Mouse (Mus musculus) heart, postnatal 0 days (tissue): ENCODE data around the gene Kmt2e. TPM values are rescaled to one million over a fixed set of nuclear protein-coding genes. Genes with fewer than 3 reads are reported as not detected.

Experiments
- ATAC-seq: fragments of 200-750 bp; cut with Nextera tagmentation; 2 replicates; pipeline ENCODE4 v1.8.0; 2017; ENCODE audit warnings: low read depth, moderate number of reproducible peaks, moderate library complexity; ENCODE audit not compliant: insufficient read depth
- DNase-seq: peaks from one replicate; pipeline ENCODE4 v3.0.0-alpha.2; 2016; ENCODE audit warnings: low spot score
- H3K27ac ChIP-seq: fragments of 300-500 bp; sonication (generic); 2 replicates; pipeline ENCODE4 v1.5.1; 2014; ENCODE audit warnings: low read depth, mild to moderate bottlenecking
- H3K27me3 ChIP-seq: fragments of 300-500 bp; sonication (generic); 2 replicates; pipeline ENCODE4 v1.6.1; 2014; ENCODE audit warnings: low read length, mixed read lengths; ENCODE audit not compliant: control insufficient read depth, insufficient read depth
- H3K36me3 ChIP-seq: fragments of 300-500 bp; sonication (generic); replicated peaks from 2 replicates; pipeline ENCODE4 v1.6.1; 2014; ENCODE audit warnings: low read length, mixed read lengths; ENCODE audit not compliant: control insufficient read depth, insufficient read depth
- H3K4me1 ChIP-seq: fragments of 300-500 bp; sonication (generic); 2 replicates; pipeline ENCODE4 v1.6.1; 2014; ENCODE audit warnings: antibody characterized with exemption; ENCODE audit not compliant: control insufficient read depth, insufficient read depth
- H3K4me2 ChIP-seq: fragments of 300-500 bp; sonication (generic); 2 replicates; pipeline ENCODE4 v1.6.1; 2014; ENCODE audit warnings: low read depth, mild to moderate bottlenecking, low read length, moderate library complexity
- H3K4me3 ChIP-seq: fragments of 300-500 bp; sonication (generic); 2 replicates; pipeline ENCODE4 v1.5.1; 2014; ENCODE audit warnings: low read depth, low read length
- H3K9ac ChIP-seq: fragments of 300-500 bp; sonication (generic); replicated peaks from 2 replicates; pipeline ENCODE4 v1.6.1; 2014; ENCODE audit warnings: low read depth, low read length, mixed read lengths
- H3K9me3 ChIP-seq: fragments of 300-500 bp; sonication (generic); replicated peaks from 2 replicates; pipeline ENCODE4 v1.6.1; 2016; ENCODE audit warnings: low read length; ENCODE audit not compliant: control insufficient read depth
- CTCF ChIP-seq: IDR thresholded peaks from 2 replicates; pipeline ENCODE4 v1.5.1; 2016; ENCODE audit warnings: antibody characterized with exemption, control low read depth, low read depth
- EP300 ChIP-seq: IDR thresholded peaks from 2 replicates; pipeline ENCODE4 v1.6.1; 2016; ENCODE audit warnings: antibody characterized with exemption, low read depth
- WGBS: fragments of 180-500 bp; shearing (Covaris S2); extraction: QIAGEN DNeasy Blood & Tissue Kit; methylation state at CpG from one replicate; pipeline ENCODE4 v1.1.7; 2014; 5-methylcytosine and 5-hydroxymethylcytosine counted together
- polyA plus RNA-seq: library from polyadenylated mRNA; unstranded; fragments of >200 nt; fragmentation: Nextera tagmentation; extraction: Ambion mirVana; gene quantifications from 2 replicates; pipeline ENCODE4 v1.2.1, GENCODE M21; 2015
- total RNA-seq: library from RNA; depleted of rRNA; stranded (reverse); fragments of >200 nt; gene quantifications from 2 replicates; pipeline ENCODE4 v1.2.3, GENCODE M21; 2014; ENCODE audit warnings: low replicate concordance

Kmt2e gene
- total and polyA plus RNA-seq, 2 experiments from 2014 or later = 34.5 to 55.0 TPM

DNA sequence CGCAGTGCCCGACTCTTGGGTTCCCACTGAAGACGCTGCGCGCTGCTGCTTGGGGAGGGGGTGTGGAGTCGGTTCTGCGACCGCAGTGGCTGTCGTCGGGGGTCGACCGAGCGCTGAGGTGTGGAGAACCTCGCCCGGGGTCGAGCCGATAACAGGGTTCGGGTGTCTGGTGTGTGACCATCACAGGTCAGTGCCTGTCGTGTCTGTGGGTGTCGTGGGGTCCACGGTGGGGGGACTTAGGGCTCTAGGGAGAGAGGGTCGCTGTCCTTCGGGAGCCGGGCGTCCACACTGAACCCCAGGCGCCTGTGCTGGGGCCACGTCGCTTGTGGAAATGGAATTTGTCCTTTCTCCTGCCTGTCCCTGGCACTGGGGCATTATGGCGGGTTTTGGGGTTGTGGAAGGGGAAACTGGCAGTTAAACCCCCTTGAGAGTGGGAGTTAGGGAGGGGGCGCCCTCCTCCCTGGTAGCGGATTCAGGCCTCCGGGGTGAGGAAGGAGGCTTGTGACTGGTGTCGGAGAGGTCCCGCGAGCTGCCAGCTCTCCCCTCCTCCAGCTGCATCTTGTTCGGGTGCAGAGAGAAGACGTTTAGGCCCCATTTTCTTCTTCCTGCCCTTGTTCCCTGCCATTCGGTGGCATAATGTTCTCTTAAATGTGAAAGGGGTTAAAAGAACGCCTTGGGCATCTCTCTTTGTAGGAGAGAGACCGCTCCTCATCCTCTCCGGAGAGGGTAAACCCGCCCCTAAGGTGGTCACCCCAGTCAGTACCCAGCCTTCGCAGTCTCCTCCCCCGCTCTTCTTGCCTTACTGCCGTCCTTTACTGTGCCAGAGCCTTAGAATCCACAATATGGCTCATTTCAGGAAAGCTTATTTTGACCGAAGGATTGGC, 599 bp downstream of the Kmt2e start:
- Histone ChIP-seq H3K4me3 (peak overlapping the region; percentile 92), H3K4me1 (peaks cover 28% of the 10 kb centered on the region), H3K9me3 (no peaks in the 10 kb centered on the region), H3K4me2 (peak overlapping the region; percentile 71), H3K27ac (peak overlapping the region; percentile 100), H3K9ac (peak overlapping the region; percentile 99), H3K27me3 (no peaks in the 10 kb centered on the region), H3K36me3 (no peaks in the 10 kb centered on the region)
- no peak for ATAC-seq
- peak; percentile 70 for DNase-seq
- under 1% methylated on average over 46 of the region's 46 CpGs for WGBS
- no peak for TF ChIP-seq CTCF
- TF ChIP-seq EP300 = no peak

GRCm38 (mm10) chr5:23435482-23436125, 1.4 kb downstream of the Kmt2e start:
- ATAC-seq (no peak), DNase-seq (peak; percentile 51)
- peak overlapping the region; percentile 92 for H3K4me3 ChIP-seq
- peak overlapping the region; percentile 71 for H3K4me2 ChIP-seq
- peak overlapping the region; percentile 99 for H3K9ac ChIP-seq
- no peaks in the 10 kb centered on the region for H3K9me3 ChIP-seq
- no peaks in the 10 kb centered on the region for H3K27me3 ChIP-seq
- TF ChIP-seq CTCF (no peak), EP300 (0 out of 2 replicates have a peak, but pooled peaks have one; percentile 10)
- H3K4me1 ChIP-seq = peaks cover 23% of the 10 kb centered on the region
- H3K27ac ChIP-seq = peak overlapping the region; percentile 100
- H3K36me3 ChIP-seq = no peaks in the 10 kb centered on the region
- under 1% methylated on average over 13 of the region's 13 CpGs for WGBS

- Histone ChIP-seq H3K4me1 (peaks cover 31% of the 10 kb centered on the region), H3K4me2 (peak overlapping the region; percentile 71), H3K9me3 (no peaks in the 10 kb centered on the region), H3K27me3 (no peaks in the 10 kb centered on the region), H3K36me3 (no peaks in the 10 kb centered on the region), H3K9ac (peak overlapping the region; percentile 99), H3K27ac (no peak overlapping the region), H3K4me3 (peak overlapping the region; percentile 92)
- TF ChIP-seq CTCF = no peak
- TF ChIP-seq EP300 = no peak
- DNase-seq (no peak), ATAC-seq (no peak)
- WGBS = 6% methylated on average over 2 of the region's 2 CpGs
Observed at GRCm38 (mm10) chr5:23436735-23437134, 2.5 kb downstream of the Kmt2e start.

- WGBS = 80% methylated on average over 3 of the region's 3 CpGs
- TF ChIP-seq CTCF (no peak), EP300 (no peak)
- Histone ChIP-seq H3K27me3 (no peaks in the 10 kb centered on the region), H3K9me3 (no peaks in the 10 kb centered on the region), H3K4me3 (no peak overlapping the region), H3K27ac (no peak overlapping the region), H3K9ac (no peak overlapping the region), H3K4me1 (peaks cover 43% of the 10 kb centered on the region), H3K4me2 (no peak overlapping the region), H3K36me3 (no peaks in the 10 kb centered on the region)
- DNase-seq (no peak), ATAC-seq (no peak)
Observed at GRCm38 (mm10) chr5:23439857-23440256, 5.6 kb downstream of the Kmt2e start.

DNA sequence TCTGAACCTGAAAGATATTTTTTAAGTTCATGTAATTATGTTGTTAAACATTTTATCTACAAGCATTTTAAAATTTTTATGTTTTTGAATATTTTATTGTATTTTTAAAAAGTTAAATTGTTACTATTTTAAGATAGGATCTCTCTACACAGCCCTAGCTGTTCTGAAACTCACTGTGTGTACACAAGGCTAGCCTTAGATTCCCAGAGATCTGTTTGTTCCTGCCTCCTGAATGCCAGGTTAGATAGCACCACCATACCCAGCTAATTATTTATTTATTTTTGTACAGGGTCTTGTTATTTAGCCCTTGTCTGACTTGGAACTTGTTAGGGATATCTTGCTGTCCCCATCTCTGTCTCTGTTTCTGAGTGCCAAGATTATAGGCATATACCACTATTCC, 6.3 kb downstream of the Kmt2e start:
- ATAC-seq (no peak), DNase-seq (no peak)
- no peak overlapping the region for H3K9ac ChIP-seq
- H3K27me3 ChIP-seq = no peaks in the 10 kb centered on the region
- no peaks in the 10 kb centered on the region for H3K9me3 ChIP-seq
- no peak overlapping the region for H3K27ac ChIP-seq
- TF ChIP-seq EP300 (no peak), CTCF (no peak)
- no peaks in the 10 kb centered on the region for H3K36me3 ChIP-seq
- H3K4me2 ChIP-seq = no peak overlapping the region
- H3K4me1 ChIP-seq = peaks cover 50% of the 10 kb centered on the region
- H3K4me3 ChIP-seq = no peak overlapping the region
